Mouse (Mus musculus): ENCODE data around the gene Cbx2.

Gene Cbx2

GRCm38 (mm10) chr11:119058041-119058995 lies 35.6 kb downstream of the Cbx2 start:
- DNase-seq (ENCODE audit: low spot score), result no peak

GRCm38 (mm10) chr11:119059256-119059655 lies 36.5 kb downstream of the Cbx2 start:
- no peak for DNase-seq (ENCODE audit: low spot score)

- DNase-seq (ENCODE audit: low spot score), result no peak
Measured at GRCm38 (mm10) chr11:119066841-119067240, 44.1 kb downstream of the Cbx2 start.

GRCm38 (mm10) chr11:119072239-119072638 lies 49.5 kb downstream of the Cbx2 start:
- DNase-seq (ENCODE audit: low spot score), result no peak

- no peak for DNase-seq (ENCODE audit: low spot score)
Measured at GRCm38 (mm10) chr11:119072986-119073385, 50.2 kb downstream of the Cbx2 start.

- no peak for DNase-seq (ENCODE audit: low spot score)
Measured at GRCm38 (mm10) chr11:119073876-119074433, 51.2 kb downstream of the Cbx2 start.

GRCm38 (mm10) chr11:119075805-119076204 lies 53.0 kb downstream of the Cbx2 start:
- no peak for DNase-seq (ENCODE audit: low spot score)

GRCm38 (mm10) chr11:119077755-119078154 lies 55.0 kb downstream of the Cbx2 start:
- no peak for DNase-seq (ENCODE audit: low spot score)

- no peak for DNase-seq (ENCODE audit: low spot score)
Measured at GRCm38 (mm10) chr11:119078691-119079444, 56.1 kb downstream of the Cbx2 start.

GRCm38 (mm10) chr11:119079445-119079837 lies 56.7 kb downstream of the Cbx2 start:
- no peak for DNase-seq (ENCODE audit: low spot score)

GRCm38 (mm10) chr11:119080461-119081147 lies 57.8 kb downstream of the Cbx2 start:
- no peak for DNase-seq (ENCODE audit: low spot score)

Data from layer of hippocampus, adult 9-10 months (tissue).